8 mouse cellular contexts compared by ENCODE assay signal in the genomic region with DNA sequence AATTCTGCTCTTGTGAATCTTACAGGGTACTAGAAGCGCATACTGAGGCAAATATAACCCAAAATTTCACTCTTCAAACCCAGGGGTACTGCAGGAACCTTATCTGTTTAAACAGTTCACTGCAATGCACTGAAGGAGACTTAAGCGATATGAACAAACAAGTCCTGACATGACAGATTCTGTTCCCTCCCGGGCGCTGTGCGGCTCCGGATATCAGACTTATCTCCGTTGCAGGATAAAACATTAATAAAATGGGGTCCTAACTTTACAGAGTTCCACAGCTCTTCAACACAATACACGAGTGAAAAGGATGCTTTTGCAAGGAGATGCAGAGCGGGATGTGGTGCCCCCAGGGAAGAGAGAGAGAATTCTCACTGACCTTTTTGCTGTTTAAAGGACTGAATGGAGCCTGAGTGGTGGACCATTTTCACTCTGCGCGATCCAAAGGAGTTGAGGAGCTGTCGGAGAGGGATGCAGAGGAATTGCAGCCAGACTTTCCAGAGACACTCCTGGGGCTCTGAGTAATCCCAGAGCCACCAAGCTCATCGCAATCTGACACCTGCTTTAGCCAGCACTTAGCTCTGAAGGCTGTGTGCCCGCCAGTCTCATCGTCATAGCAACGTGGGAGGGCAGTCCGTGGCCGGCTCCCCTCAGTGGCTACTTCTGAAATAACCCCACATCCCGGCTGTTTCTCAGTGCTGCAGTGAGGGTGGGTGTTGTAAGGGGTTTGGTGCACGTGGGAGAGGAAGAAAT. TPM values are rescaled to one million over a fixed set of nuclear protein-coding genes. Genes with fewer than 3 reads are reported as not detected.
A peak's percentile ranks its signal among the peaks of the same experiment; 100 is the strongest.
DNase-seq lines count a peak whose midpoint lies in the region; ATAC-seq lines count a peak whose summit lies in the region.

No protein-coding gene starts in this region.

- DNase-seq in kidney, adult 8-10 months: no peak
- peak; percentile 88 for DNase-seq in embryo, embryonic 10 days (ENCODE audit: low spot score)
- DNase-seq in gastrocnemius, postnatal 10 days: peak; percentile 18
- no peak for DNase-seq in liver, embryonic 13.5 days
- peak; percentile 71 to 79 for DNase-seq in right cerebral cortex, postnatal 36 days (ENCODE audit: low spot score in 2 of 2)
- DNase-seq in urinary bladder, postnatal 10 days (ENCODE audit: low spot score): no peak

- no peaks in the 10 kb centered on the region for H3K27me3 ChIP-seq in kidney, embryonic 15.5 days
- H3K27me3 ChIP-seq in intestine, embryonic 16.5 days (replicated peaks; ENCODE audit: control insufficient read depth, insufficient read depth, low read length): no peaks in the 10 kb centered on the region
- H3K27me3 ChIP-seq in liver, embryonic 13.5 days: no peaks in the 10 kb centered on the region

- H3K36me3 ChIP-seq in kidney, embryonic 15.5 days: no peaks in the 10 kb centered on the region
- no peaks in the 10 kb centered on the region for H3K36me3 ChIP-seq in intestine, embryonic 16.5 days (ENCODE audit: control insufficient read depth, insufficient read depth, low read length)
- H3K36me3 ChIP-seq in liver, embryonic 13.5 days: no peaks in the 10 kb centered on the region

- peaks cover 8% of the 10 kb centered on the region; the same call in 1 of the 2 replicates for H3K4me1 ChIP-seq in kidney, embryonic 15.5 days
- H3K4me1 ChIP-seq in intestine, embryonic 16.5 days (ENCODE audit: control insufficient read depth, insufficient read depth, low read length): peaks cover 3% of the 10 kb centered on the region; the same call in 1 of the 2 replicates
- no peaks in the 10 kb centered on the region for H3K4me1 ChIP-seq in liver, embryonic 13.5 days (replicated peaks)

- no peak overlapping the region for H3K9ac ChIP-seq in kidney, embryonic 15.5 days
- H3K9ac ChIP-seq in intestine, embryonic 16.5 days (ENCODE audit: low read depth, low read length): peak overlapping the region; percentile 19; the same call in 1 of the 2 replicates
- H3K9ac ChIP-seq in liver, embryonic 13.5 days: no peak overlapping the region

- peak overlapping the region; percentile 55 for H3K4me2 ChIP-seq in kidney, embryonic 15.5 days
- peak overlapping the region; percentile 48 for H3K4me2 ChIP-seq in intestine, embryonic 16.5 days (ENCODE audit: low read depth, low read length)
- peak overlapping the region; percentile 19 for H3K4me2 ChIP-seq in liver, embryonic 13.5 days

- peak overlapping the region; percentile 26 for H3K4me3 ChIP-seq in kidney, embryonic 15.5 days (replicated peaks)
- peak overlapping the region; percentile 29 for H3K4me3 ChIP-seq in intestine, embryonic 16.5 days (ENCODE audit: low read length)
- no peak overlapping the region; the same call in 1 of the 2 replicates for H3K4me3 ChIP-seq in liver, embryonic 13.5 days (replicated peaks)

- H3K27ac ChIP-seq in kidney, embryonic 15.5 days: no peak overlapping the region
- H3K27ac ChIP-seq in intestine, embryonic 16.5 days (ENCODE audit: low read length): no peak overlapping the region
- H3K27ac ChIP-seq in liver, embryonic 13.5 days: no peak overlapping the region

- 9% methylated on average over 20 of the region's 20 CpGs for WGBS in kidney, embryonic 15.5 days
- WGBS in intestine, embryonic 16.5 days: 3% methylated on average over 20 of the region's 20 CpGs
- WGBS in liver, embryonic 13.5 days (ENCODE audit: insufficient replicate concordance): 13% methylated on average over 20 of the region's 20 CpGs

- ATAC-seq in kidney, embryonic 15.5 days (replicated peaks; ENCODE audit: low FRiP score): peak; percentile 98
- peak; percentile 48 for ATAC-seq in intestine, embryonic 16.5 days
- peak; percentile 58; the same call in 1 of the 2 replicates for ATAC-seq in liver, embryonic 13.5 days (ENCODE audit: low read depth)

- no peaks in the 10 kb centered on the region for H3K9me3 ChIP-seq in kidney, embryonic 15.5 days (replicated peaks)
- no peaks in the 10 kb centered on the region for H3K9me3 ChIP-seq in intestine, embryonic 16.5 days (ENCODE audit: control insufficient read depth, low read length)
- no peaks in the 10 kb centered on the region for H3K9me3 ChIP-seq in liver, embryonic 13.5 days (replicated peaks)

RNA-seq across cellular contexts. Expression of gene Ano3, which starts 0.9 kb away (rescaled TPM):
- 0.62 and 0.68 TPM in 2 replicates for polyA plus RNA-seq in kidney, embryonic 15.5 days (2015; fragmentation: Nextera tagmentation; extraction: Ambion mirVana)
- under 1 TPM; 0.16 to 0.38 TPM for total RNA-seq in gastrocnemius, postnatal 10 days (2021)
- 0.09 TPM in 1 of 2 replicates, not detected in the other for polyA plus RNA-seq in intestine, embryonic 16.5 days (2015; fragmentation: Nextera tagmentation; extraction: Ambion mirVana)
- 0.05 TPM in 1 of 2 replicates, not detected in the other for polyA plus RNA-seq in liver, embryonic 13.5 days (2015; fragmentation: Nextera tagmentation; extraction: Ambion mirVana)

Comparison
In these comparisons a context has a peak if more than half of its experiments do, and no peak if none do; other contexts are left out.
1. ATAC-seq: peak in every context shown above with its lines; median percentile 98 in kidney, embryonic 15.5 days; 58 in liver, embryonic 13.5 days; 48 in intestine, embryonic 16.5 days.
2. DNase-seq: peak in embryo, embryonic 10 days (single experiment), gastrocnemius, postnatal 10 days (single experiment) and right cerebral cortex, postnatal 36 days (2 of 2); none in kidney, adult 8-10 months (0 of 2), liver, embryonic 13.5 days (single experiment) and urinary bladder, postnatal 10 days (single experiment).
3. Peak in every context shown above with its lines, with median percentiles within 50 percentile points of each other: H3K4me2 ChIP-seq.